Mouse (Mus musculus) cerebellum, postnatal 25 days (tissue): ENCODE data around the gene Dbi.

Experiments used
- DNase-seq, 2 experiments: peaks; one replicate each; pipeline ENCODE4 v3.0.0; 2021; ENCODE audit warnings: mixed read lengths in 2 of 2

Dbi gene

DNA sequence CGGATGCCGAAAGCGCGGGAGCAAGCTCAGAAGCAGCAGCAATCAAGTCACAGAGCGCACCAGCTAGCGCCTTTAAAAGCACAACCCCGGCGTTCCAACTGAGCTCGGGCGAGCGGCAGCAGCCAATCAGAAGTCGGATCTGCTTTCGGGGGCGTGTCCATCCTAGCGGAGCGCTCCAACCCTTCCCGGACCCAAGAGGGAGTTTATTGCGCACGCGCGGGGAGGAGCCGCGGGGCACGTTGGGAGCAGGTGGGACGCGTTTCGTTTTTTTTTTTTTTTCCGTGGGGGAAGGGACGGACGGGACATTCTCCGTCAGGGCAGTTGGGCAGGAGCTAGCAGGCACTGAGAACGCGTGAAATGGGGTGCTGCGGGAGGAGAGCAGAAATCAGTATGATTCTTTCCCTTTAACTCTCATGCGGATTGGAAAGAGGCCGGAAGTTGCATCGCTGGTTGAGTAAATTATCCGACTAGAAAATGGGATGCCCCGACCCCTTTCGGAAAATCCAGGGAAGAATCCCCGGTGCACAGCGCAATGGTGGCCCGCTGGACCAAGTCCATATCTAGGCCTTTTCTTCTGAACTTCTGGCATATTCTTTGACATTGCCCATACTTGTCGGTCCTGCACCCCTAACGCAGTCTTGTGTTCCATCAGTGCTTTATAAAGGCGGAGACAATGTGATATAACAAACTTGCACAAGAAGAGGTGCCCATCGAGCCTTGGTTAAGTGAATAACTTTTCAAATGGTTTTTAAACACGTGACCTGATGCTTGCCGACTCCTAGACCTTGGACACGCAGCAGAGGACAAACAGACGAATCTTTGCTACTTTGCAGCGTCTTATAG is at the start of gene Dbi, which contains the start of gene 3110009E18Rik:
TSS of gene Dbi (minus strand) at position 110 of the 843 bp plus-strand sequence.
TSS of gene 3110009E18Rik (plus strand) at position 219 of the 843 bp plus-strand sequence.
- DNase-seq: peak; percentile 96 to 99

- DNase-seq: no peak
Observed at GRCm38 (mm10) chr1:120170307-120170706, 49.4 kb upstream of the Dbi start.

DNA sequence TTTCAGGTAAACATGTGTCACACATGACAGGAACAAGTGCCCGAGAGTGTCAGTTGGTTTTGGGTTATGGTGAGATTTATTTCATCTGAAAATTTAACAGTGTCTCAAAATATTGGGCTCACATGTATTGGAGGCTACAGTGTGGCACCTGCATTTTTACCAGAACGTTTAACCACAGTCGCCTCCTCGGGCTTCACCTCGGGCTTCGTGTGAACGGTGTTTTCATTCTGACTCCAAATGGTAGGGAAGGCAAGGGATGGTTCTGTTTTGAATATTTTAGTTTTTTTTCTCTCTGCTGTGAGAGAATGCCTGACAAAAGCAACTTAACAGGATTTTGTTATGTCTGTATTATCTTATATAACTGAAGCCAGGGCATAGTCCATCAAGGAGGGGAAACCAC is 47.8 kb upstream of the Dbi start:
- DNase-seq: no peak

DNA sequence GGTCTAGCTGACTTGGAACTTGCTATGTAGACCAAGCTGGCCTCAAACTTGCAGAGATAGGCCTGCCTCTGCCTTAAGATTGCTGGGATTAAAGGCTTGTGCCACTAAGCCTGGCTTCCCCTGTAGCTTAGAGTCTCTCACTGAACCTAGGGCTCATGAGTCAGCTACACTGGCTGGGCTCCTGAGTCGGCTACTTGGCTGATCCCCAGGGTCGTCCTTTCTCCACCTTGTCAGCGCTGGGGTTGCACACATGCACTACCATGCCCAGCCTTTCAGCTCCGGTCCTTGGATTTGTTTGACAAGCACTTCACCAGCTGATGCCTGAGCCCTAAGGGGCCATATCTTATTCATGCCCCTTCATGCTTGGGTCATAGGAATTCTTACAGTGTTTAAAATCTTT is 47.1 kb upstream of the Dbi start:
- DNase-seq: no peak

DNA sequence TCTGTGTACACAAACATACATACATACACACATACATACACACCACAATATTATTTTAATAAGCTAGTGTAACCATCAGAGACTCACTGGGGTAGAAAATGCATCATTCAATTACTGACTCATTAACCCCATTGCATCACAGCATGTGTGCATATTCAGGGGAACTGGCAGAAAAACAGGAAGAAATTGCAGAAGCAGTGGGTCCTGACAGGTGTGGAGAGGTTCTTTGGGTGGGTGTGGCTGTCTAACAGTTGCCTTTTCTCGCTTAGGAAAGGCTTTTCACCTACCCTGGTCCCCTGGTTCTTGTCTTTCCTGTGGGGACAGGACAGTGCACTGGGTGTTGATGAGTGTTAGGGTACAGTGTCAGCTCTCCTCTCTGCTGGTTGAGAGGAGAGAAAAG is 41.7 kb upstream of the Dbi start:
- DNase-seq: no peak

DNA sequence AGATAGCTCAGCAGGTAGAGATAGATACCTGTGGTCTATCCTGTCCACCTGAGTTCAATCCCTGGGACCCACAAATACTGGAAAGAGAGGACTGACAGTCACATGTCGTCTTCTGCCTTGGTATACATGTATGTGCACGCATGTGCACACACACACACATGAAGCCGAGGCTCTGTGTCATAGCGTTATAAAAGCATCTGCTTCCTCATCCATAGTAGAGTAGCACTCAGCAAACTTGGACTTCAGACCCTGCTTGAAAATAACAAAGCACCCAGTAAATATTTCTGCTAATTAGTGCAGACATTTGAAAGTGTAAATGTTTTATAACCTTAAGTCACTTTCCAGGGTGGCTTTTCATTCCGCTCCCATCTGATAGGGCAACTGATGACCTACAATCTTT is 40.6 kb upstream of the Dbi start:
- DNase-seq: no peak

DNA sequence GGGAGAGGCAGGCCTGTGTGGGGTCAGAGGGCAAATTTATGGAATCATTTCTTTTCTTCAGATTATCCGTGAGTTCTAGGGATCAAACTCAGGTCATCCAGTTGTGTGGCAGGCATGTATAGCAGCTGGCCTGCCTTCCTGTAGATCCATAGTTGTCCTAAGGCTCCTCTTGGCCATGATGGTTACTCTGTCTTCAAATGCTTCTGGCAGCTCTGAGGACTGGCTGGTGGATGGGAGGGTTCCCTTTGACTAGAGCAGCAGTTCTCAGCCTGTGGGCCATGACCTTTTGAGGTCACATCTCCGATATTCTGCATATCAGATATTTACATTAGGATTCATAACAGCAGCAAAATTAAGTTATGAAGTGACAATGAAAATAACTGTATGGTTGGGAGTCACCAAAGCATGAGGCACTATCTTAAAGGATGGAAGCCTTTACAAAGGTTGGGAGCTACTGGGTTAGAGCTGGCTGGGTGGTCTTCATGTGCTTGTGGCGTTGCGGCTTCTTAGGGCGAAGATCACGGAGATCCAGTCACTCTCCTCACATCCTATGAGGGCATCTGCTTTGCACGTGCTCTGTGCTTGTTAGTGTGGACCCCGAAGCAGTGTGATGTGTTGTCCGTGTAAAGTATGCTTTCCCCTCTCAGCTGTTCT is 37.7 kb upstream of the Dbi start:
- DNase-seq: no peak

- DNase-seq: peak; percentile 24 to 48
Observed at GRCm38 (mm10) chr1:120155325-120155724, 34.4 kb upstream of the Dbi start.

DNA sequence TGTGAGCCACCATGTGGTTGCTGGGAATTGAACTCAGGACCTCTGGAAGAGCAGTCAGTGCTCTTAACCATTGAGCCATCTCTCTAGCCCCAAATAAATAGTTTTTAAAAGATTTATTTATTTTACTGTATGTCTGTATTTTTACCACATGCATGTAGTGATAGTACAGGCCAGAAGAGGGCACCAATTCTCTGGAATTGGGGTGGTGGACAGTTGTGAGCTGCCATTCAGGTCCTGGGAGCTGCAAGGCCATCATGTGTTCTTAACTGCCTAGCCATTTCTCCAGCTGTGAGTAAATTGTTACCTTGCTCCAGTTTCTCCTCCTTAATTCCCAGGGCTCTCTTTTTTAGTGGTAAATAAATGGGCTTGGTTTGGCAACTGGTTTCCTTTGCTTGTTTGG is 33.4 kb upstream of the Dbi start:
- peak in 1 of 2 experiments; percentile 52 for DNase-seq

DNA sequence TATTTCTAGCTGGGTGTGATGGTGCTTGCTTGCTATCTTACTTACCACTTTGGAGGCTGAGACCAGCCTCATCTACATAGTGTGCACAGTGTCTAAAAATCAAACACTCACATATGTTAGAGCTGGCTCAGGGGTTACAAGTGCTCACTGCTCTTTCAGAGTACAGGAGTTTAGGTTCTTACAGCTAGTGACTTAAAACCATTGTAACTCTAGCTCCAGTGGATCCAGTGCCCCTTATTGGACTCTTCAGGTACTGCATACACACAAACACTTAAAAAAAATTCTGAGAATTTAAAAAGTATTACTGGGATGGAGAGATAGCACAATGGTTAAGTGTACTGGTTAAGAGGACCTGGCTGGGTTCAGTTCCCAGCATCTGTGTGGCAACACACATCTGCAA is 26.1 kb upstream of the Dbi start:
- DNase-seq: no peak

DNA sequence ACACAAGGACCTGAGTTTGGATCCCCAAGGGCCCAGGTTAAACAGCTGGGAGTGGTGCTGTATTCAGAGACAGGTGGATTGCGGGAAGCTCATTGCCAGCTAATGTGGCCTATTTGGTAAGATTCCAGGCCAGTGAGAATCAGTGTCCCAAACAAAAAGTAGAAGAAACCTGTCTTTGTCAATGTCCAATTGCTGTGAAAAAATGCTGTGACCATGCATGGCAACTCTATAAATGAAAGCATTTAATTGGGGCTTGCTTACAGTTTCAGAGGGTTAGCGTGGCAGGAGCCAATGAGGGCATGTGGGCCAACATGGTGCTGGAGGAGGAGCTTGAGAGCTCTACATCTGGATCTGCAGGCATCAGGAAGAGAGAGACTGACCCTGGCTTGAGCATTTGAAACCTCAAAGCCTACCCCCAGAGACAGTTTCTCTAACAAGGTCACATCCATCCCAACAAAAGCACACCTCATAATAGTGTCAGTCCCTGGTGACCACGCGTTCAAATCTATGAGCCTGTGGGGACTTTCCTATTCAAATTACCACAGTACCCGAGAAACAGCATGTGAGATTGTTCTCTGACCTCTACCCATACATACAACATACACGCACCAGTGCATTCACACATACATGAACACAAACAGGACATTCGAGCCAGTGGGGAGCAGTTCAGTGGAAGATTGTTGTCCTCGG is 24.8 kb upstream of the Dbi start:
- DNase-seq: no peak

DNA sequence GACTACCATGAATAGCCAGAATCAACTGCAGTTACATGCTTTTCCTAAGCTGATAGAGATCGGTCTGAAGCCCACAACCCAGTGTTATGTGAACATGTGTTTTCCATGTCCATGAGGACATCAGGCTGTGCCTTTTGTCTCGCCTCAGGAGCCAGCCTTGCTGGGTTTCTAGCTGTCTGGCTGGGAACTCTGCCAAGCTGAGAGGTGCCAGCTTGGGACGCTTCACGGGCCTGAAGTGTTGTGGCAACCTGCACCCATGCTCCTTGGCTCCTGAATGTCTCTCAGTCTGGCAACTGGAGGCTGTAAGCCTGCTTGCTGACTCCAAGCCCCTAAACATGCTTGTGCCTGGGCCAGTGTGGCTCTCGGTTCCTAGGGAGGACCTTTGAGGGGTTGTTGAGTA is 21.7 kb upstream of the Dbi start:
- DNase-seq: peak; percentile 84 to 89

- DNase-seq: no peak
Observed at GRCm38 (mm10) chr1:120140144-120140693, 19.3 kb upstream of the Dbi start.

- DNase-seq: no peak
Observed at GRCm38 (mm10) chr1:120138923-120139540, 18.2 kb upstream of the Dbi start.

DNA sequence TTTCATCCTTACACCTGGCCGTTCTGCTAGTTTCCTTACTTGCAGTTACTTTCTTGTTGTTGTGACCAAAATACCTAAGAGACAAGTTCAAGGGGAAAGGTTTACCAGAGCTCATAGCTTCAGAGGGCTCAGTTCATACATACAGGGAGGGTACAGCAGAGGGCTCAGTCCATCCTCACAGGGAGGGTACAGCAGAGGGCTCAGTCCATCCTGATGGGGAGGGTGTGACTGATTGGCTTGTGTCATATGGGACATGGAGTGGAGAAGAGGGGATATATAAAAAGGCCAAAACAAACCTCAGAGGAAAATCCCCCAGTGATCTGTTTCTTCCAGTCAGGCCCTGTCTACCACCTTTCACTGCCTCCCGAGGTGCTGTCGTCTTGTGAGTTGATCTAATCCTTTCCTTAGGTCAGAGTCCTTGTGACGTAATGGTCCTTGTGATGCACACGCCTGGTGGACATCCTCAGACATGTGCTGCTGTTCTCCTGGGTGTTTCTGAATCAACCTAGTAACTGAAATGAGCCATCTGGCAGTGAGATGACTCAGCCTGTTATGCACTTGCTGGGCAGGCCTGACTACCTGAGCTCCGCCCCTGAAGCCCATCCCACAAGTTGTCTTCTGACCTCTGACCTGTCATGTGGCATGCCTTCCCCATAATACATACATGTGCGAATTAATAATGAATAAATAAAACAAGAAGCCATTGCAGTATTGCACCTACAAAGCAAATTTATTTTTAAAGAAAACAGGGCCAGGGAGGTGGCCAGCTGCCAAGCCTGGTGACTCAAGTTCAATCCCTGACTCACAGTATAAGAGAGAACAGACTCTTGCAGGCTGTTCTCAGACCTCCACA is 15.3 kb upstream of the Dbi start:
- peak; percentile 26 to 60 for DNase-seq

GRCm38 (mm10) chr1:120132376-120132775 is 11.5 kb upstream of the Dbi start:
- no peak for DNase-seq

GRCm38 (mm10) chr1:120126318-120126717 is 5.4 kb upstream of the Dbi start:
- no peak for DNase-seq

DNA sequence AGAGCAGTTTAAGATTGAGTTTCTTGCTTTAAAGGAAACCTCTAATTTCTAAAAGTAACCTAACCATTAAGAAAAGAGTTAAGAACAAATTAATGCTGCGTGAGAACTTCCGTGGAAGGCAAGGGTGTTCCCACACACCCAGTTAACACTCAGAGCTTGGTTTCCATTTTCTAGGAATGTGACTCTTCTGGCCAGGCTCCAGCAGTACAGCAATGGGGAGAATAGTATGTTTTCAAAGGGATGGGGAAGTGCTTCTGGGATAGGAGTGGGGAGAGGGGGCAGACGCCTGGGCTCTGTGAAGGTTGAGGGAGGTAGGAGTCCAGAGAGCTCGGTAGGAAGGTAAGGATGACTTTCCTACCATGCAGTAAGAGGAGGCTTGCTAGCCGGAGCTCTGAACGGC is 4.6 kb upstream of the Dbi start:
- DNase-seq: no peak

DNA sequence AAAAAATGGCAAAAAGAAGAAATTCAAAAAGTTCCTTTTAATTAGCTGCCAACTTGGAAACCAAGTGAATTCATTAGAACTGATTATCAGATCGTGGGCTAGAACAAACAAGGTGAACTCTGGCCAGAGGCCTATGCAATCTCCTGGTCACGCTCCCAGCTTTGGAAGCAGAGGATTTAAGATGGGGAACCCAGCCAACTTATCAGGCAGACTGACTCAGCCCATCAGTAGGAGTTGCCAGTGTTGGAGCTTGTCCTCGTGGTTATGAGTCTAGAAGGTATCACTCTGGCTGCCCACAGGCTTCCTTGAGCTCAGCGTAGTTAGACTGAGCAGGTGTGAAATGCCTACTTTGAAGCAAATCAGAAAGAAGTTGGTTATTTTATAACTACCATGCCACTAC is 4.0 kb upstream of the Dbi start:
- DNase-seq: no peak

- no peak for DNase-seq
Observed at GRCm38 (mm10) chr1:120122634-120123383, 1.9 kb upstream of the Dbi start.

GRCm38 (mm10) chr1:120121930-120122530 is 1.2 kb upstream of the Dbi start:
- DNase-seq: no peak
